Mouse (Mus musculus) kidney, adult 2 months (tissue): ENCODE measurements around the gene Myom1. TPM values are rescaled to one million over a fixed set of nuclear protein-coding genes. Genes with fewer than 3 reads are reported as not detected.

Experiments used
- DNase-seq: peaks from one replicate; pipeline ENCODE4 v3.0.0; 2021
- H3K27ac ChIP-seq: fragments of 200-500 bp; 2 replicates; pipeline ENCODE4 v1.5.1; 2012; ENCODE audit warnings: low read depth, low read length, control low read depth, inconsistent platforms; ENCODE audit not compliant: insufficient read depth
- H3K27me3 ChIP-seq: fragments of 200-500 bp; replicated peaks from 2 replicates; pipeline ENCODE4 v1.6.1; 2012; ENCODE audit warnings: mild to moderate bottlenecking, moderate library complexity, low read length, inconsistent platforms; ENCODE audit not compliant: control insufficient read depth, insufficient read depth
- H3K36me3 ChIP-seq: fragments of 200-500 bp; 2 replicates; pipeline ENCODE4 v1.6.1; 2012; ENCODE audit warnings: mild to moderate bottlenecking, moderate library complexity, low read length, inconsistent platforms; ENCODE audit not compliant: control insufficient read depth, insufficient read depth
- H3K4me1 ChIP-seq: fragments of 200-500 bp; 2 replicates; pipeline ENCODE4 v1.6.1; 2011; ENCODE audit warnings: low read length; ENCODE audit not compliant: control insufficient read depth, insufficient read depth
- H3K4me3 ChIP-seq: fragments of 200-500 bp; 2 replicates; pipeline ENCODE4 v1.5.1; 2011; ENCODE audit warnings: mild to moderate bottlenecking, low read depth, low read length, control low read depth; ENCODE audit not compliant: insufficient read depth
- CTCF ChIP-seq: fragments of 200-500 bp; conservative IDR thresholded peaks from 2 replicates; pipeline ENCODE4 v1.5.1; 2011; ENCODE audit warnings: low read depth, mild to moderate bottlenecking, control low read depth, low read length, moderate library complexity, mixed read lengths; ENCODE audit not compliant: insufficient read depth, insufficient read length
- POLR2A ChIP-seq: fragments of 200-500 bp; IDR thresholded peaks from one replicate; pipeline ENCODE4 v1.6.1; 2011; ENCODE audit warnings: low read depth, low read length, control low read depth
- WGBS: fragments of 180-500 bp; shearing (Covaris S2); methylation state at CpG from one replicate; pipeline ENCODE4 v1.1.7; 2018; 5-methylcytosine and 5-hydroxymethylcytosine counted together
- polyA plus RNA-seq: library from polyadenylated mRNA; depleted of rRNA; stranded (reverse); fragments of >200 nt; gene quantifications from 2 replicates; pipeline ENCODE4 v1.2.3, GENCODE M21; 2012

The Myom1 gene
- polyA plus RNA-seq, 1 experiment: 4.3 TPM

DNA sequence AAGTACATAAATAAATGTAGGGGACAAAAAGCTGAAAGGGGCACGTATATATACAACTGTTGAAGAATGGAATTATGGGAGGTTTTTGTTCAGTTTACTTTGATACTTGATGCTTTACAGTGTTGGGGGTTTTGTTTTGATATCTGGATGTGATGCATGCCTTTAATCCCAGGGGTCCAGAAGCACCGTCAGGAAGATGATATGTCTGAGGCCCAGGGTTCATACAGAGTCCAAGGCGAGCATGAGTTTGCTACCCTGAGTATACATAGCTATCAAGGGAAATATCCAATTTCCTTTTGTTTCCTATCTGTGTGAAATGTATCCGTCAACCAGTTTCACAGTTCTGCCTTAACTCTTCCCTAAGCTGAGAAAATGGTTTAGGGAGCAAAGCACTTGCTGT, 150.9 kb downstream of the Myom1 start:
- Histone ChIP-seq H3K4me3 (no peak overlapping the region), H3K4me1 (peaks cover 2% of the 10 kb centered on the region; the same call in 1 of the 2 replicates), H3K36me3 (no peaks in the 10 kb centered on the region), H3K27me3 (no peaks in the 10 kb centered on the region), H3K27ac (peak overlapping the region; percentile 78)
- no peak for DNase-seq
- TF ChIP-seq CTCF (no peak), POLR2A (no peak)
- 65% methylated on average over 4 of the region's 4 CpGs for WGBS

DNA sequence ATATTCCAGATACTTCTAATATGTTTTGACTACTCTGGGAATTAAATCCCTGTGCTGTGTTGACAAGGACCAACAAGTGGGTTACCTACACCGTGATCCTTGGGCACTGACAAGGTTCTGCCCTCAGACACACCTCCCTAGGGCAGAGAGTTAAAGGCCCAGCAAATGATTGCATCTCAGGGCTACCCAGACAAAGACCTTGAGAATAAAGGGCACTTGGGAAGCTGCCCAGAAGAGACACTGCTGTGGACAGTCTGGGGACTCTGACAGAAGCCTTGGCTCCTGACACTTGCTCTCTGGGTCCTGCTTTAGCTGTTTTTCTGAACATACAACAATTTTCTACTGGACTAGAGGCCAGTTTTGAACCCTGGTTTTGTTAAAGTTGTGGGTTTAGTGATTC, 152.8 kb downstream of the Myom1 start:
- Histone ChIP-seq H3K4me3 (no peak overlapping the region), H3K4me1 (peaks cover 18% of the 10 kb centered on the region), H3K36me3 (no peaks in the 10 kb centered on the region), H3K27ac (peak overlapping the region; percentile 1; the same call in 1 of the 2 replicates), H3K27me3 (no peaks in the 10 kb centered on the region)
- 24% methylated on average over 1 of the region's 1 CpGs for WGBS
- DNase-seq: peak; percentile 89
- TF ChIP-seq POLR2A (no peak), CTCF (no peak)

DNA sequence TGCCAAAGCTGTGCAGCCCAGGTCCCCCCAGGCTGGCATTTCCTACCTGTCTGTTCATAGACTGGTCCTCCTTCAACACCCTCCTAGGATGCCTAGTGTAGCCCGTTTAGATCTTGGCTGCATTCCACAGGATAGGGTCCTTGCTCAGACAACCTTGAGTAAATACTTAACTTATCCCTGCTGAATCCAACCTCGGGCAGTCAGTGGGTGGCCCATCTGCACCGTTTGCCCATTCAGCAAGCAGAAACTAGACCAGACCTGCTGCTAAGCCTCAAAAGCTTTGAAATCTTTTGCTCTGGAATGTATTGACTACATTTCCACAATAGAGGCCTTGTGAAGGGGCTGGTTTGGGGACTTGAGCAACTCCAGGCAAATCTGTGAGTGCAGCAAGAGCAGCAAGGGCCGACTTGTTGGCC, 156.7 kb downstream of the Myom1 start:
- 29% methylated on average over 4 of the region's 4 CpGs for WGBS
- no peaks in the 10 kb centered on the region for H3K27me3 ChIP-seq
- DNase-seq: peak; percentile 94
- H3K4me1 ChIP-seq: peaks cover 22% of the 10 kb centered on the region
- no peak overlapping the region for H3K4me3 ChIP-seq
- no peaks in the 10 kb centered on the region for H3K36me3 ChIP-seq
- H3K27ac ChIP-seq: peak overlapping the region; percentile 68
- TF ChIP-seq POLR2A (no peak), CTCF (no peak)

DNA sequence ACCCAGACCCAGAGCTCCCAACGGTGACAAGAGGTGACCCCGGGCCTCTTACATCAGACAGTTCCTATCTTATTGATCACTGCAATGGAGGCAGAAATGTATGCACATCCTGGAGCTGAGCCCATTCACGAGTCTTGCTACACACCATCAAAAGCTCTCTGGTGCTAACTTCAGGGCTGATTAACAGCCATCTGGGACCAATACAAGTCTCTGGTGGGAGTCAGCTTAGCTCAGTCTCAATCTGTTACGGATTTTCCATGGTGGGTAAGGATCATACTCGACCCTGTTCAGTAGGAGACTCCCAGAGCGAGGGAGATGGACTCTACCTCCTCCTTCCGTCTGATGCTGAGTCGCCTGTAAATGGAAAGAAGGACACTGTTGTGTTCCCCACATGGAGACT, 157.3 kb downstream of the Myom1 start:
- H3K36me3 ChIP-seq: no peaks in the 10 kb centered on the region
- H3K27ac ChIP-seq: peak overlapping the region; percentile 68; the same call in 1 of the 2 replicates
- no peak for DNase-seq
- no peak for TF ChIP-seq CTCF
- no peak for TF ChIP-seq POLR2A
- WGBS: 67% methylated on average over 8 of the region's 8 CpGs
- no peak overlapping the region for H3K4me3 ChIP-seq
- peaks cover 22% of the 10 kb centered on the region for H3K4me1 ChIP-seq
- H3K27me3 ChIP-seq: no peaks in the 10 kb centered on the region

DNA sequence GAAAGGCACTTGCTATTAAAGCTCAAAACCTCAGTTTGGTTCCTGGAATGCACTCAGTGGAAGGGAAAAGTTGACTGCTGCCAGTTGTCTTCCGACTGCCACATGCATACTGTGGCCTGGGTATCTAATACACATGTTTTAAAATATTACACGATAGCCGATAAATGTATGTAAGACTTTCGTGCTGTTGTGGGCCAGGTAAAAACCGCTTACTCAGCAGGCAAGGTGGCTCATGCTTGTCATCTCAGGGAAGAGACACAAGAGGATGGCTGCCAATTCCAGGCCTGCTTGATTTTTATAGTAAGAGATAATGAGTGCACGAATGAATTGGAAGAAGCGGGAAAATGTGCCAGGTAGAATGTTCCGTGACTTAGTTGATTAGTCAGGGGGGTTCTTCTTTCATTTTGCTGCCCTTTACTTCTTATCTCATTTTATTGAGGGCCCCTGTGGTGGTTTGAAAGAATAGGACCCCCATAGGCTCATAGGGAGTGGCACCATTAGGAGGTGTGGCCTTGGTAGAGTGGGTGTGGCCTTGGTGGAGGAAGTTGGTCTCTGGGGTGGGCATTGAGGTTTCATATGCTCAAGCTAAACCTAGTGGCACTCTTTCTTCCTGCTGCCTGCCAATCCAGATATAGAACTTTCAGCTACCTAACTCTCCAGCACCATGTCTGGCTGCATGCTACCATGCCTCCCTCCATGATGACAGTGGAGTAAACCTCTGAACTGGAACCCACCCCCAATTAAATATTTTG, 158.0 kb downstream of the Myom1 start:
- H3K27ac ChIP-seq: 0 out of 2 replicates have a peak overlapping the region, but pooled peaks have one; percentile 68

DNA sequence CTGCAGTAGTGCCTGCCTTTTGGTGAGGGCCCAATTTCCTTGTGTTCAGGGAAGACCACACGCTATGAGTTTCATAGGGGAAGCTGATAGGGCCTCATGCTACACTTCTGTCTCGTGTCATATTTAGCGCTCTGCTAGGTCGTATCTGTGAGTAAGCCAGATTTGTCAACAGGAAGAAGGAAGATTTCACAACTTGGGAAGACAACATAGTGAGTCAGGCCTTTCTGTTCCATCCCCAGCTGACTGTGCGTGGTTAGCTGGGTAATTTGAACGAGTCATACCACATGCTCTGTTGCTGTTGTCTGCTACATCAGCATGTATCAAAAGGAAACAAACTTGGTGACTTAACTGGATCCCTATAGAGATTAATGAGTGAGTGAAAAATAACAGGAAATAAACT, 162.6 kb downstream of the Myom1 start:
- no peak for TF ChIP-seq POLR2A
- TF ChIP-seq CTCF: no peak
- H3K27ac ChIP-seq: no peak overlapping the region
- 56% methylated on average over 6 of the region's 6 CpGs for WGBS

More for the DNA sequence above, 158.0 kb downstream of the Myom1 start:
- TF ChIP-seq POLR2A: no peak
- 91% methylated on average over 8 of the region's 8 CpGs for WGBS
- Histone ChIP-seq H3K27me3 (no peaks in the 10 kb centered on the region), H3K4me3 (no peak overlapping the region), H3K36me3 (no peaks in the 10 kb centered on the region), H3K4me1 (peaks cover 22% of the 10 kb centered on the region)
- no peak for DNase-seq

DNA sequence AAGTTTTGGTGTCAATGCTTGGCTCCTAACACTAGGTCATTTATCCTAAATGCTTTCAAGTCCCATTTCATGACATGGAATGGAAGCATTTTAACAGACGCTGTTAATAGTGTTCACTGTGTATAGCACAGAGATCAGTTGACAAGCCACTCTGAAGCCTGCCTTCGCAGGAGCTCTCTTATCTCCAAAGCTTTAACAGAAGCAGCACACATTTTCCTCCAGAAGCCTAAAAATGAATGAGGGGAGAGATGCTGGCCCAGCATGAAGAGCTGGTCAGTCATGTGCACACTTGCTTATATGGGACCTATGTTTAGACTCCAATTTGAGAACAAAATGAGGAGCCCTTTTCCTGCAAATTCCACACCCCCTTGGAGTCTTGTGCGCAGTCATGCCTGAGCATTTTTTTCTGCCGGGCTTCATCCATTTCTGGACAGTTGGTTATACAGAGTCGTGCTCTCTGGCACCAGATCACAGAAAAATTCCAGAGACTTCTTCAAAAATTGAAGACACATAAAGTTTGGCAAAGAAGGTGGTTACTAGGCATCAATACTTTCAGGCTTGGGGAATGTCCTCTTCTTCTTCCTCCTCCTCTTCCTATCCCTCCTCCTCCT, 165.9 kb downstream of the Myom1 start:
- H3K4me1 ChIP-seq: no peaks in the 10 kb centered on the region
- H3K36me3 ChIP-seq: no peaks in the 10 kb centered on the region
- no peak for TF ChIP-seq CTCF
- no peak for TF ChIP-seq POLR2A
- DNase-seq: no peak
- H3K27ac ChIP-seq: no peak overlapping the region
- no peaks in the 10 kb centered on the region for H3K27me3 ChIP-seq
- WGBS: 67% methylated on average over 5 of the region's 5 CpGs
- H3K4me3 ChIP-seq: no peak overlapping the region

More for the DNA sequence above, 162.6 kb downstream of the Myom1 start:
- no peak overlapping the region for H3K4me3 ChIP-seq
- no peaks in the 10 kb centered on the region for H3K27me3 ChIP-seq
- H3K4me1 ChIP-seq: peaks cover 7% of the 10 kb centered on the region; the same call in 1 of the 2 replicates
- H3K36me3 ChIP-seq: no peaks in the 10 kb centered on the region
- DNase-seq: peak; percentile 58
